Mouse (Mus musculus) brain, embryonic 14.5 days (tissue): ENCODE results near the gene Antxr1.

Source experiments
- CTCF ChIP-seq: fragments of 200-500 bp; IDR thresholded peaks from 2 replicates; pipeline ENCODE4 v1.5.1; 2012; ENCODE audit warnings: inconsistent platforms, mild to moderate bottlenecking, moderate library complexity, borderline replicate concordance; ENCODE audit not compliant: insufficient read depth, insufficient read length; ENCODE audit errors: extremely low read depth
- POLR2A ChIP-seq: fragments of 200-500 bp; IDR thresholded peaks from 2 replicates; pipeline ENCODE4 v1.6.1; 2012; ENCODE audit warnings: mild to moderate bottlenecking, inconsistent platforms, borderline replicate concordance; ENCODE audit not compliant: poor library complexity, insufficient read depth, insufficient read length, severe bottlenecking; ENCODE audit errors: extremely low read depth

- TF ChIP-seq CTCF: no peak
- TF ChIP-seq POLR2A: no peak
Observed at GRCm38 (mm10) chr6:87287251-87287650, 48.4 kb downstream of the Antxr1 start.
